Mouse (Mus musculus) c-Kit-positive CD71-positive TER-119-negative erythroid progenitor cells, embryonic 14.5 days (primary cell): ENCODE measurements around the gene Eef1g.
A peak's percentile ranks its signal among the peaks of the same experiment; 100 is the strongest.

ENCODE experiments used
- DNase-seq: peaks from one replicate; pipeline ENCODE4 v3.0.0-alpha.2; 2013; ENCODE audit warnings: low read depth

The Eef1g gene

DNA sequence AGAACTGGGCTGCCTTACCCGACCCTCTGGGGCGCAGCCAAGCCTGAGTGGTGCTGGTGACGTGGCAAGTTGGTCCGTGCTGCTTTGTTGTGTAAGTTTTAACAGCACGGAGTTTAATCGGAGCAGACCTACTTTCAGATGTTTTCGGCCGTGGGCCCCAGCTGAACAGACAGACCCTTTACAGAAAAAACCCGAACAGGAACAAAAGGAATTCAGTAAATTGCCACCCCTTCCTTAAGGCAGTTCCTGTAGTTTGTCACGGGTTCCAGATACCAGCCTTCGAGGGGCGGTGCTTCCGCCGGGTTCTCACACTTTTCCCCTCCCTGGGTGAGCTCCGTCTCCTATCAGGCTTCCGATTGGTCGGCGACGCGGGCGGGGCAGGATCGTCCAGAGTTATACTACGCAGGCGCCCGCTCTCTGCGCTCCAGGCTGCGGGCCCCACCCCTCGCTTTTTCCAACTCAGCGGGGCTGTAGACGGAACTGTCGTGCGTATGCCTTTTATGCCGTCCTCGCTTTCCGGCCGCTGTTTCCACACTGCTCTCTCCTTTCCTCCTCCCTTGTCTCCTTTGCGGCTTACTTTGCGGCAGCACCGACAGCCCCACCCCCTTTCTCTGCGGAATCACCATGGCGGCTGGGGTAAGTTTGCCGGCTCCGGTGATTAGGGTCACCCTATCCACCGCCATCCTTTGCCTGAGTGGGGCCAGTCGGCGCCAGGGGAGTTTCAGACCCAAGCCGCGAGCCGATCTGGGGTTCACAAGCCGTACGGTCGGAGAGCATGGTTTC is at the start of gene Eef1g:
TSS of gene Eef1g (plus strand) at position 452 of the 783 bp plus-strand sequence.
- peak; percentile 98 for DNase-seq

DNA sequence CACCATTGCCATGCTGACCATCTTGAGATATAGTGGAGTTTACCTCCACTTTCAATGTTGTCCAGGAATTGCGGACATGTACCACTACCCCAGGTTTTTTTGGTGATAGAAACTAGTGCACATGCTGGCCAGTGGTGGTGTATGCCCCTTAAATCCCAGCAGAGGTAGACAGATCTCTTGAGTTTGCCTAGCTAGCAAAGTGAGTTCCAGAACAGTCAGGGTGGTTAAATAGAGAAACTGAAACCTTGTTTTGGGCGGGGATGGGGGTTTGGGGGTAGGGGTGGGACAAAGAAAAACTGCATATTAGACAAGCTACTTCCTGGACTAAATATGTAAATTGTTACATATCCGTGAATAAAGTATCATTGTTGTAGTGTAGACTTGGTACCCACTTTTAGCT is 47.8 kb upstream of the Eef1g start:
- no peak for DNase-seq

DNA sequence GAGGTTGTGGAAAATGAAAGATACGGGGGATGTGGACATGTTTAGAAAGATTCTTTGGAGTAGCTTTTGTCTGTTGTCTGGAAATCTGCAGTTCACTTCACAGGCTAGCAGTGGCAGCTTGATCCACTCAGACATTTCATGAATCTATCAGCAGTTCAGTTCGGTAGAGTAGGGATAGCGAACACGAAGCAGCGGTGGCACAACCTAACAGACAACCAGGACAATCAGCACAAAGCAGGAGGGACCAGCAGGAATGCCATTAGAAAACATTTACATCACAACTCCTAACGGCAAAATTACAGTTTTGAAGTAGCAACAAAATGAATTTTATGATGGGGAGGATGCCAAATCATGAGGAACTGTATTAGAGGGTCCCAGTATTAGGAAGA is 47.2 kb upstream of the Eef1g start:
- DNase-seq, result no peak

DNA sequence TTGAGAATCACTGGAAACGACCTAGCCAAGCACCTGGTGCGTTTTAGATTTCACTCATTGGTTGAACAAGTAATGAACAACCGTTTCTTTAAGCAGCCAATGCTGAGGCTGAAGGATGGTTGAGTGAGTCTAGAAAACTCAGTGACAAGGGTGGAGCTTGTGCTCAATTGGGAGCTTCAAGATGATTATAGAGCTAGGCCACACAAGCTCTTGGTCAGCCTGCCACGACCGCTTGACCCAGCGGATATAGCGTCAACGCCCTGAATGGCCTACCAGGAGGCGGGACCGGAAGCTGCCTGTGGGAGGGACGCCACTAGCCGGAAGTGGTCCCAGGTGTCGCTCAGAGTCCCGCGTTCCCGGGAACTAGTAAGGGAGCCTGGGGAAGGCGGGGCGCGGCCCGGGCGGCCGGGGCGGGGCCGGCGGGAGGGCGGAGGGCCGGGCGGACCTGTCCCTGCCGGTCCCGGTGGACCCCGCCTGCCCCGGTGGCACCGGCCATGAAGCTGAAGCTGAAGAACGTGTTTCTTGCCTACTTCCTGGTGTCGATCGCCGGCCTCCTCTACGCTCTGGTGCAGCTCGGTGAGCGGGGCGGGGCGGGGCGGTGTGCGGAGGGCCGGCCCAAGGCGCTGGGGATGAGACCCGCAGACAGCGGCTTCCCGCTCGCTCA is 46.6 kb upstream of the Eef1g start, which contains the start of gene B3gat3:
TSS of gene B3gat3 (plus strand) at position 302 of the 664 bp plus-strand sequence.
- DNase-seq, result peak; percentile 85

DNA sequence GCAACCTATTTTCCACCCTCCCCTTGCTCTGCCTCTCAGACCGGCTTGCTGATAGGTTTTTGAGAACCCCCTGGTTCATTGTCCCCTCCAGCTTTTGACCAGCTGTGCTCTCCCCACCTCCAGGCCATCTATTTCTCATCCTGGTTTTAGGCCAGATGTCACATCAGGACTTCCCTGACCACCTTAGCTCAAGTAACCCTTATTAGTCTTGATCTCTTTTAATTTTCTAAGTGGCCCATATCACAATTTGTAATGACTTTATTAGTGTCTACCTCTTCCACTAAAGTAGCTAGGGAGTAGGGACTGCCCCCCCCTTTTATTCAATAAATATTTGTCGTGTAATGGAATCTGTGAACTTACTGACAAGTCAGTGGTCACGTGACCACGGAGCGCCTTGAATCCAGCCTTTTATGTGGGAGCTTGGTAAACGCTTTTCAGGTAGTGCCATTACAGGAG is 46.0 kb upstream of the Eef1g start:
- DNase-seq, result no peak

DNA sequence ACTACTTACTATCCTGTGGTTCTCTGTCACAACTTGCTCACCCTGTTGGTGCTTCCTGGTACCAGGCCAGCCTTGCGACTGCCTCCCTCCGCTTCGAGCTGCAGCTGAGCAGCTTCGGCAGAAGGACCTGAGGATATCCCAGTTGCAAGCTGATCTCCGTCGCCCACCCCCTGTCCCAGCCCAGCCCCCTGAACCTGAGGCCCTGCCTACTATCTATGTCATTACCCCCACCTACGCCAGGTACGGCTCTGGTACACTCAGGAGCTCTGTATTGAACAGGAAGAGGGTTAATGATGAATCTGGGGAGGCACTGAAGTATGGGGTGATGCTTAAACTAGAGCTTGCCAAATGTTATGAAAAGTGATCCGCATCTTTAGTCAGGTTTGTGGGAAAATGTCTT is 45.1 kb upstream of the Eef1g start:
- DNase-seq, result no peak

DNA sequence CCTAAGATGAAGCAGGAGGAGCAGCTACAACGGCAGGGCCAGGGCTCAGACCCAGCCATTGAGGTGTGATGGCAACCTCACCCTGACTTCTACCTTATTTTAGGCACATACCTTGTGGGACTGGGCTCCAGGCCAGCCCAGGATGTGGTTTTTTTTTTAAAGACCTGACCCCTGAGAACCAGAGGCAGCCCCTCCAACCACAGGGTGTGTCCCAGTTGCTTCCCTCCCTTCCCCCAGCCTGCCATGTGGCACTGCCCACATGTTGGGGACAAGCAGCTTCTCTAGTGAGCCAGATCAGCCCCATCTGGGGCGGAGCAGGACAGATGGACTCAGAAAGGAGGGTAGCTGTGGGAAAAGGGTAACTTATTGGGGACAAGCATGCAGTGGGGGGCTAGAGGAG is 40.1 kb upstream of the Eef1g start:
- DNase-seq, result no peak

DNA sequence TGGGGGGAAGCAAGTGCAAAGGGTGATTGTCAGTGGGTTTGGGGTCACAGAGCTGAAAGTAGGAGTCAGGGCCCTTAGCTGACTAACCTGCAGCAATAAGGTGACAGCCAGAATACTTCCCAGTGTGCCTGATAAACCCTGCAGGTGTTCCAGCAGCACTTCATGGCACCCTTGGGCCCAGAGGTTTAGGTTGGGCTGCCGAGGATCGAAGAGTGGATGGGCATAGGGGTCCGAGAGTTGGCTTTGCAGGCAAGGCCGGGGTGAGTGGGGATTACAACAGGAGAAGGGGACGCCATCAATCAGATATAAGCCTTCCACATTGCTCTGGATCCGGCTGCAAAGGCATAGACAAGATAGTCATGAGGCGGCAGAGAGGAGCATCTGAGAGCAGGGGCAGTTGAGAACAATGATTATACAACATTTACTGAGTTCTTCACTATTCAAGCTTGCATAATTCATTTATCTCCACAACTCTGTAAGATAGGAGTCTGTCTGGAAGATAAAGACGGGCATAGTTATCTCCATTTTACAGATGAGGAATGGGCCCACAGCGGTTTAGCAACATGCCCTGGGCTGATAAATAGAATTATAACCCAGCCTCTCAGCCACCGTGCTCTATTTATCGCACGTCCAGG is 38.8 kb upstream of the Eef1g start:
- DNase-seq, result no peak

DNA sequence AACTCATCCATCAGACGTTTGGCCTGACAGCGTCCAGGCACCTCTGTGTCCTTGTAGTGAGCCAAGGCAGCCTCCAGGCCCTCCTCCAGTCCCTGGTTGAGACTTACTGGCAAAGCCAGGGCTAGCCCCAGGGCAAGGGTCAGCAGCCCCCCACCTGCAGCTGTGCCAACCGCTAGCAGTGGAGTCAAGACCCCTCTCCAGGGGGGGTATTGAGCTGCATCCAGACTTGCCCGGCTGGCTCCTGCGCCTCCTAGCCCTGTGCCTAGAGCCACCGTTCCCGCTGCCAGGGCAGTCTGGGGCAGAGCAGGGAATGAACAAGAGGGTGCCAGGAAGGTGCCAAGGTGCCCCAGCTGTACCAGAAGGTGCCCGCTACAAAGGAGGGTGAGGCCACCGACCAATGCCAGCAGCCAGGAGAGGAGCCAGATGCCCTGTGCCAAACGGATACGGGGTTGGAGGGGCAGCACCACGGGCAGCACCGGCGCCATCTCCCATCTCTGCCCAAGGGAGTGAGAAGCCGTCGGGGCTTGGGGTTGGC is 38.1 kb upstream of the Eef1g start:
- no peak for DNase-seq

DNA sequence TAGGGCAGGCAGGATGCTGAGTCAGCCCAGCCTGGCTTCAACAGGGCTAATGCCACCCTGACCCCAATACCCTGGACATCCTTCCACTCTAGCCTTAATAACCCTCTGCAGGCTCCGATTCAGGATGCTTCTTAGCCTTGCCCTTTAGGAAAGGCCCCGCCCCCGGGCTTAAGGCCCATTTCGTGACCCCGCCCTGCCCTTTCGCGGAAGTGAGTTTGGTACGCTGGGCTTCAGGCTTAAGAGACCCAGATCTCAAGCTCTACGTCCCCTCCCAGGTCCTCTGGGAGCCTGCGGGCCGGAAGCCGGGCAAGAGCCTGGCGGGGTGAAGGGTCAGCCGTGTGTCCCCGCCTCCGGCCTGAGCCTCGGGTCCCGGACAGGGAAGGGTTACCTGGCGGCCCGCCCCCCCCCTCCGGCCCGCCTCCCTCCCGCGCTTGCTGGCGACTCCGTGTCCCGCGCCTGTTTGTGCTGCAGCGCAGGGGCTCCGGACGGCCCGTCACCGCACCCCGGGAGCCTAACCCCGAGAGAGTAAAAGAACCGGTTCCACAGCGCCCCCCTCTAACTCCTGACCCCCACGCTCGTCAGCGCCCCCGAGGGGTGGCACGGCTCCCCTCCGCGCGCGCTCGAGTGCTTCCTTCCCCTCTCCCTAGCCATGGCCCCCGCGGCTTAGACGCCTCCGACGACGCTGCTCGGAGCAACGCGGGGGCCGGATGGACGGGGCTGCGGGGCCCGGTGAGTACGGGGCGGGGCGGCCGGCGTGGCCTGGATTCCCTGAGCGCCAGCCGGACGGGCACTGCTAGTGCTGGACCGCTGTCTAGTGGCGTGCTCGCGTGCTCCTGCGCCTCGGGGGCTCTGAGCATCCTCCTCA is 37.4 kb upstream of the Eef1g start, which contains the start of the genes Rom1 and Eml3:
TSS of gene Rom1 (minus strand) at position 133 of the 865 bp plus-strand sequence.
TSS of gene Eml3 (plus strand) at position 329 of the 865 bp plus-strand sequence.
- peak; percentile 85 for DNase-seq

DNA sequence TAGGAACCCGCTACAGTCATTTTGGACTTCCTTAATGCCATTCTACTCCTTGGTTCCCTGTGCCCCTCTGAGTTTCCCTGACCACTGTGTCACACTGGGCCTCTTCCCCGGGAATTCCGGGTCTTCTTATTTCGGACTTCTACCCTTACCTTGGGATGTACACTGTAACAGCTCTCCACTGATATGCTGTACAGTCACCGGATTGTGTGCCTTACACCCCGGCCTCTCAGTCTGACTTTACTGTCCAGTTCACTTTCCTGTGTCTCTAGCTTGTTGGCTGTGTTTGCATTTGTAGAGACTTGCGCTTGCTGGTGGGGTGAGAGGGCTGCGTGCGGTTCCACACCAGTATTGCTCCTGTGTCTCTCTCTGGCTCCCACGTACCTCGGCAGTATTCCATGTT is 36.7 kb upstream of the Eef1g start:
- DNase-seq, result no peak

DNA sequence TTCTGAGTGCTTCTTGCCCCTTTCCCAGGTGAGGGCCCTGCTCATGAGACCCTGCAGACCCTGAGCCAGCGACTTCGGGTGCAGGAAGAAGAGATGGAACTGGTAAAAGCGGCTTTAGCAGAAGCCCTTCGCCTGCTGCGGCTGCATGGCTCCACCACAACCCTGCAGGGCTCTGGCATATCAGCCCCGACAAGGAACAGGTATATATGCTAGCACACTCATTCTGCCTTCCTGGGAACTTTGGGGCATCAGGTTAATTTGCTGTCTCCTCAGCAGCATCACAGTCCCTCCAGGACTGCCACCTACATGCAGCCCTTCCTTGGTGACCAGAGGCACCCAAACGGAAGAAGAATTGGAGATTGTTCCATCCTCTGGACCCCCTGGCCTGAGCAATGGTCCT is 36.1 kb upstream of the Eef1g start:
- DNase-seq, result no peak

DNA sequence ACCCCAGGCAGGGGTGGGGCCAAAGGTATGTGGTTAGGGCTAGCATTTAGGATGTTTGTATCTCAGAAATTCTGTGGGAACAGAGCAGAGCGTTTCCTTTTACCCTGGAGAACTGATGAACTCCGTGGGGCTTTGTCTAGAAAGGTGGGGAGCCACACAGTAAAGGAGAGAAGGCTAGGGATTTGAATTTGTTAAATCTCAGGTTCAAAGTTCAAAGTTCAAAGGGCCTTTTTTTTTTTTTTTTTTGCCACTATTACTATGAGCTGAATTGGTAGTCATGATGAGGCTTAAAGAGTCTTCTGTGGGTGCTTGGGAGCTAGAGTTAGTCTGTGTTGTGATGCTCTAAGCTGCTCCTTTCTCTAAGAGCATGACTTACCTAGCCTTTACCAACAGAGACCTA is 30.1 kb upstream of the Eef1g start:
- DNase-seq, result no peak

DNA sequence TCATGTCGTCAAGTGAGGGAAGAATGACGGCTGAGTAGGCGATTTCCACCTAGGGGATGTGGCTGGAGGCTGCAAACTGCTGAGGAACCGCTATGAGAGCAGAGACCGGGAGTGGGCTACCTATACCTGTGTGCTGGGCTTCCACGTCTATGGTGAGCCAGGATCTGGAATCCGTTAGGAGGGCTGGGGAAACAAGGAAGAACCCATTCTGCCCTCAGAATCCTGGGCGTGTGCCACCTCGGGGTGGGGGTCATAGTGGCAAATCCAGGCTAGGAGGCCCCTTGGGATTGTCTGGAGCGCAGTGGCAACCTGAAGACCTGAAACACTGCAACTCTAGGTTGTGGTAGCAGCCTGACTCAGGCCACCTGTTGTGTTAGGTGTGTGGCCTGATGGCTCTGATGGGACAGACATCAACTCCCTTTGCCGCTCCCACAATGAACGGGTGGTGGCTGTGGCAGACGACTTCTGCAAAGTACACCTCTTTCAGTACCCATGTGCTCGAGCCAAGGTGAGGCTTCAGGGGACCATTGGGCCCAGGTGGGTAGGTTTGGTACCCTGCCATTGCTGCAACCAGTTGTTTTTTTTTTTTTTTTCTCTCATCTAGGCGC is 26.2 kb upstream of the Eef1g start:
- no peak for DNase-seq

DNA sequence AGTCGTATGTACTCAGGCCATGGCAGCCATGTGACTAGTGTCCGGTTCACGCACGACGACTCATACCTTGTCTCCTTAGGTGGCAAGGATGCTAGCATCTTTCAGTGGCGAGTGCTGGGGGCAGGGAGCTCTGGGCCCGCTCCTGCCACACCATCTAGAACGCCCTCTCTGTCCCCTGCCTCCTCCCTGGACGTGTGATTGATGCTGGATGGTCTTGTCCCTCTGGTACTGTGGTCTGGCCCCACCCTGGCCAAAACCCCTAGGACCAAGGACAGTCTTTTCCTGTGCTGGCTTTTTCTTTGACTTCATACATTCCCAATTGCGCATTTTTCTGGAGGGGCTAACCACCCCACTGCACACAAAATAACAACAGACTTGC is 25.7 kb upstream of the Eef1g start:
- DNase-seq, result no peak

DNA sequence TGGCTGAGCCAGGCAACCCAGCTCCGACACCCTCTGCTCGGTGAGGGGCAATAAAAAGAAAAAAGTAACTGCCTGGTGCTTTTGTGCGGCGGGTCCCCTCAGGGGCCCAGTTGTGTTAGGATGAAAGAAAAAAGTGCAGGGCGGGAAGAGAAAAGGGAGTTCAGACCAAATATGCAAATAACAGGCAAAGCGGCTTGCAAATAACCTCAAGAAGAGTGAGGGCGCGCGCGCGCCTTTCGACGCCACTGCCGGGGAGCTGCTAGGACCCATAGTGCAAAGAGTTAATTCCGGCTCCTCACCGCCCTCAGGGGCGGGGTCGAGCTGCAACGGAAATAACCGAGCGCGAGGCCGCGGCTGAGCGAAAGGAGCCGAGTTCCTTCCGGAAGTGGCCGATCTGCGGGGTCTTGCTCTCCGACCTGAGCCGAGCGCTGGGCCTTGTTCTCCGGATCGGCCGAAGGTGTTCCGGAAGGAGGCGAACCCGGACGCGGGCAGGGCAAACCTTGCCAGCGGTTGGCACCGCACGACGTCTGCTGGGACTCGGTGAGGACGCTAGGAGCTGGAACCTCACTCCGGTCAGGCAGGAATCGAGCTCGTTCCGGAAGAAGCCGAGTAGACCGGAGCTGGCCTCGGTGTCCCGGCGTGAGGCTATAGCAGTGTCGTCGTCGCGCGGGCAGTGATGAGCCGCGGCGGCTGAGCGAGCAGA is 25.2 kb upstream of the Eef1g start, which contains the start of gene Mta2:
TSS of gene Mta2 (plus strand) at position 361 of the 703 bp plus-strand sequence.
- peak; percentile 97 for DNase-seq

DNA sequence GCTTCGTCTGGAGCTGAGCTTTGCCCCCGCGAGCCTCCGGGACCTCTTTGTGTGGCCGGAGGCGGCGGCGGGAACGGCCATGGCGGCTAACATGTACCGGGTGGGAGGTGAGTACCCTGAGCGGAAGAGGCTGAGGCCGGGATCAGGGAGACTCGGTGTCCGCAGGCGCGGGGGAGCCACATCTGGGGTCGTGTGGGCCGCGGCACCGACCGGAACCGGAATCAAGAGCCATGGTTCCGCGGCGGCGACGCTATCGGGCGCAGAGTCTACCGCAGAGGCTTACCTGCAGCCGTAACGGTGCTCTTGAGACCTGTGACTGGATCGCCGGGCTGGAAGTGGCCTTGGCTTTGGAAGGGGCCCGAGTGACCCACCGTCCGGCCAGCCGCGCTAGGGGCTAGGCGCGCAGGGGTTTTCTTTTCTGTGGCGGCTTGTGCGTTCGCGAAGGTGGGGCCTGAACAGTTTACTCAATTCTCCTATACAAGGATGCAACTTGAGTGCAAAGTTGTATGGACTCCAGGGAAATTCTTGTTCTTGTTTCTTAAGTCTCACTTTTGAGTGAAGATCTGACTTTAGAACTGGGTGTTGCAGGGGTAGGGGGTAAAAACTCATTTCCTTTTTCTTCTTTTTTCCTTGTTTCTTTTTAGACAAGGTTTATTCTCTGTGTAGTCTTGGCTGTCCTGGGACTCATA is 24.4 kb upstream of the Eef1g start:
- DNase-seq, result no peak

DNA sequence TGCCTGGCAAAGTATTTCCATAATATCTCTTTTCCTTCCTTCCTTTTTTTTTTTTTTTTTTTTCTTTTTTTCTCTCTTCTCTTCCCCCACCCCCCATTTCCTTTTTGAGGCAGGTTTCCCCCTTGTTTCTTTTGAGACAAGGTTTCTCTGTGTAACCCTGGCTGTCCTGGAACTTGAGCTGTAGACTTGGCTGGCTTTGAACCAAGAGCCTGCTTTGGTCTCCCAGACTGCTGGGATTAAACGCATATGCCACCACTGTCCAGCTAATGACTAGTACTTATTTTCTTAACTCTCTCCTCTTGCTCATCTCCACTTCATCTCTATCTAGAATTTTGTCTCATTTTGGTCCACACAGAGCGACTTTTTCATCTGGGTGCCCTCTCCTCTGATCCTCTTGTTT is 23.8 kb upstream of the Eef1g start:
- DNase-seq, result no peak

DNA sequence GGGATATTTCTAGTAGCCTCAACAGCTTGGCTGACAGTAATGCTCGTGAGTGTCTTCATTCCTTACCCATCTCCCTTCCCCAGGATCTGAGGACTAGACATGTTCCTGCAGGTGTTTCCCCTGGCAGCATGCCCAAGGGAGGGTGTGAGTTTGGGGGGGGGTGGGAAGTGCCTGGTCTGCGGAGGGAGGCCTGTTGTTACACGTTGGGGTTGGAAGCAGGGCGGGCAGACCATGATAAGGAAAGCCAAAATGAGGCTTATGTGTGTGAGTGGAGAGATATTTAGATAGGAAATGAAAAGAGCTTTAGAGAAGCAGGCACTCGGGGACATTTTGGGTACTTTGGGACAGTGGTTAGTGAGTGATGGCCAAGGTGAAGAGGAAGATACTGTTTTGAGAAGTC is 22.8 kb upstream of the Eef1g start:
- no peak for DNase-seq

DNA sequence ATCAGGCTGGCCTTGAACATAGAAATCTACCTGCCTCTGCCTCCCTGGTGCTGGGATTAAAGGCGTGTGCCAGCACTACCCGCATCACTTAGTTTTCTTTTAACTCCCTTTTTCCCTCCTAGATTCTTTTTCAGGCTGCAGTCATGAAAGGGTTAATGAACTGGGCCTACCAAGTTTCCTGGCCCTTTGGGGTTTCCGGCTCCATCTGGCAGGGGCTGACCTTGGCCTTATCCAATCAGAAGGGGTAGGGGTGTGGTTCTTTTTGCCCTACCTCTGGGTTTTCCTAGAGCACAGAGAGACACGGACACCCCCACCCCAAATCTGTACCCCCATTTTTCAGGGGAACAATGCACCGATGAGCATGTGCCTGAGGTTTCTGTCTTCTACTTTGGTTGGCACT is 22.1 kb upstream of the Eef1g start:
- no peak for DNase-seq
